Mouse (Mus musculus) R1 (cell line): ENCODE results near the gene Syt6.

Experiments used
- DNase-seq: peaks from one replicate; pipeline ENCODE4 v3.0.0-alpha.2; 2018; ENCODE audit warnings: low read depth, low spot score

Gene Syt6

GRCm38 (mm10) chr3:103575156-103575892 is at the start of gene Syt6:
Gene Syt6, plus strand, starts transcription at chr3:103575231.
- peak; percentile 27 for DNase-seq

DNA sequence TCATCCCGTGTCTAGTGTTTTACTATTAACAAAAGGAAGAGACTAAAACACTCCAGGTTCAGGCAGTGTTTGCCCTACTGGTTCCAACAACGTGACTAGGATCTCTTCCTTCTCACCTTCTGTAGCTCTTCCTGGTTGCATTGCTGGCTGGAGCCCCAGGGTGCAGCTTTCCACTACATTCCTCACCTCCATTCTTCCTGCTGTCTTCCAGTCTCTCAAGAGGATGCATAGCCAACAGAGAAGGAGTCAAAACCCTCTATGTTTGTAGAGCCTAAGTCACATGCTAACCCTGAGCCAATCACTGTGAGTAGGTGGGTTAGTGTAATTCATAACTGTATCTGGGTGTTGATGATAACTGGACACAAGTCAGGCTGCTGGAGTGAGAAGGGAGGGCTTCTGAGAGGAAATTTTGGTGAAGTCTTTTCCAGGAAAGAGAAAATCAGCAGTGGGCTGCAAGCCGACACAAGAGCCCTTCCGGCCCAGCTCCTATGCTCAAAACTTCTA is 48.8 kb upstream of the Syt6 start:
- peak; percentile 88 for DNase-seq

GRCm38 (mm10) chr3:103526864-103527263 is 48.2 kb upstream of the Syt6 start:
- DNase-seq: peak; percentile 85

DNA sequence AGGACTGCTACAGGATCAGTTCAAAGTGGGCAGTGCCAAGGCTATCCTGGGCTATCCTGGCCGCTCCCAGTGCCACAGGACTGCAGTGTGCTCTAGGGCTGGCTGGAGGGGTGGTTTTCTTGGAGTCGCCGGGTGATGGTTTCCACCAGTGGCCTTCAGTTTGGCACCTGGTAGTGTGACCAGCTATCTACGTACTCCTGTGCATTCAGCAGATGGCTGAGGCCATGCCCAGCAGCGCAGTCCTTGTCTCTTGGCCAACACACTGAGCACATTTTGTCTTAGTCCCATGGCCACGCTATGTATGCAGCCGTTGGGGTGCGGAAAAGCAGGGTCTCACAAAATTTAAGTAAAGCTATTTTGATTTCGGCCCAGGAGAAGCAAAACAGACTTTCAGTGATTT is 41.0 kb upstream of the Syt6 start:
- no peak for DNase-seq

- no peak for DNase-seq
These were observed 39.8 kb upstream of the Syt6 start for GRCm38 (mm10) chr3:103535207-103535606.

DNA sequence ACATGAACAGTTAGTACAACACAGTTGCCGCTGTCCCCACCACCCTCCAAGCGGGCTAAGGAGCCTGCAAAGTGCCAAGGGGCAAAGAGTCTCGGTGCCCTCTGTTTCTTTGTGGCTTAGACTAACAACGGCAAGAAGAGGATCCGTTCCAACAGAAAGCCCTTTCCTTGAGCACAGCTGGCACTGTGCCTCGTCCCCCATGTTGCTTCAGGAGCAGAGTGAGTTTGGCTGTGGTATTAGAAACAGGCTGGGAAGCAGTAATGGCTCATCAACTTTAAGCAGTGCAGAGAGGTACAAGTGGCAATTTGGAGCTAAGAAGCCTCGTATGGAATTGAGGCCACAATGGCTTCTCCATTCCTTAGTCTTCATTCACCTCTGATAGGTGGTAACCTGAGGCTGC is 35.9 kb upstream of the Syt6 start:
- DNase-seq: no peak

DNA sequence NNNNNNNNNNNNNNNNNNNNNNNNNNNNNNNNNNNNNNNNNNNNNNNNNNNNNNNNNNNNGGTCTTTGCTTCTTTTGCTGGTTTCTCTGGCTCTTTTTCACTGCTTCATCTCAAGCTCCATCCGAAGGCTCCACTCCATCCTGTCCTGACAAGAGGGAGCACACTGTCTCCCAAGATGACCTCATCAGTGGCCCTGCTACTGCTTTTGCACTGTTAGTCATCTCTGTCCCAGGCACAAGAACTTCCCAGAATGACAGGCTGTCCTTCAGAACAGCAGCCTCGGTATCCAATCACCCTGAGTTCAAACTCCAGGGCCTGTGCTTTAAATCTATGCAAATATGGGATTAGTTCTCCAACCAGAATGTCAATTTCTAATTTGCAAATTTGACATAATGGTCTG is 28.9 kb upstream of the Syt6 start:
- no peak for DNase-seq

DNA sequence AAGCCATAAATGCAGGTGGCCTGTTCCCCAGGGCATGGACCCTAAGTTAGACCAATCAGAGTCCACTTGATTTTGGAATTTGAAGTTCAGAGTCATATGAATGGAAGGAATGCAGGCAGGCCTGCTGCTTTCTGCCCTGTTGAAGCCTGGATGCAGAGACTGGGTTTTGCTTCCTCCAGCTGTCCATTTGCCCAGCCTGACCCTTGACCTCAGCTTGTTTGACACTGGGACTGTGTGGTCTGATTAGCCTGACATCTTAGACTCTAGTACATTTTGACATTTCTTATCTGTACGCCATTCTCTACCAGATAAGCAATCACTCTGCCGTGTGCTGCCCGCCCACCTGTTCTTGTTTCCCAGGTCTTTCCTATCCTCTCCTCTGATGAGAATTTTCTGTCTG is 28.4 kb upstream of the Syt6 start:
- no peak for DNase-seq

GRCm38 (mm10) chr3:103550236-103550635 is 24.8 kb upstream of the Syt6 start:
- DNase-seq: no peak

DNA sequence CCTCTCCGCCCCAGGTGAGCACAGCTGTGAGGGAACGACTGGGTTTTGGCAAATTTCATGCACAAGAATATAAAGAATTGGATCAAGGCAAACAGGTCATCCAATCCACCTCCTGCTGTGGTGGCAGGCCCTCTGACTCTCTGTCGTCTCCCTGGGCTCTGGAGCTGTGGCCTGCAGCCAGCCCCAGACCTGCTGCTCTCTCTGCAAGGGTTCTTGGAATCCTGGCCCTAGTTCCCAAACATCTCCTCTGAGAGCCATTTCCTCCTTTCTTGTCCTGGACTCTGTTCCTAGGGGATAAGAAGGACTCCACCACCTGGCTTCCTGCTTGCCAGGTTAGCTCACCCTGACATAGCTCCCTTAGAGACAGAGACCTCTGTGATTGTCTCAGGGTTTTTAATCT is 7.8 kb upstream of the Syt6 start:
- no peak for DNase-seq

GRCm38 (mm10) chr3:103572526-103572925 is 2.5 kb upstream of the Syt6 start:
- DNase-seq: no peak

- peak; percentile 69 for DNase-seq
These were observed 1.8 kb upstream of the Syt6 start for GRCm38 (mm10) chr3:103573106-103573790.

GRCm38 (mm10) chr3:103573791-103574166 is 1.3 kb upstream of the Syt6 start:
- DNase-seq: peak; percentile 93

DNA sequence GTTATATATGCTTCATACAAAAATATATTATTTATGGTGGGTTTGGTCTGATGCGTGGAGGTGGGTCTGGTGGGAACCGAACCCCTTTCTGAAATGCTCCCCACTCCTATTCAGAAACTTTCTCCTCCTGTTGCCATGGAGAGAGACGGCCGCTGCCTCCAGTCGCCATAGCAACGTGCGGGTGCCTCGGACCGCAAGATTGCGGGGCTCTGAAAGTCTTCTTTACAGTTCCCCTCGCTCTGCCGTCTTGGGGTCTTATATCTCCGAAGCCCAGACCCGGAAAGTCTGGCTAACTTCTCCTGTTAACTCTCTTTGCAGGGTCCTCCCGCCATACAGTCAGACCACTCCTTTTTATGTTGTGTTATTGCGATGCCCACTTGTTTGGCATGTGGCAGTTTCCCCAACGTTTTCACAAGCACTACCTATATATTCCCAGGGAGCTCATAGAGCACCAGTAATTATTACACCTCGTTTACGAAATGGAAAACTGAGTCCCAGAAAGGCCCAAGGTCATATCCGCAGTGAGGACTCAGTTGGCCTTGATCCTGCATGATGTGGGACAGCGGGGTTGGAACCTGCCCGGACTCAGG is 370 bp upstream of the Syt6 start:
- DNase-seq: peak; percentile 58

GRCm38 (mm10) chr3:103575893-103576641 is 1.0 kb downstream of the Syt6 start:
- DNase-seq: peak; percentile 23

GRCm38 (mm10) chr3:103587136-103587535 is 12.1 kb downstream of the Syt6 start:
- no peak for DNase-seq

GRCm38 (mm10) chr3:103587672-103588071 is 12.6 kb downstream of the Syt6 start:
- DNase-seq: no peak

GRCm38 (mm10) chr3:103589636-103590035 is 14.6 kb downstream of the Syt6 start:
- no peak for DNase-seq

- DNase-seq: no peak
These were observed 17.6 kb downstream of the Syt6 start for GRCm38 (mm10) chr3:103592636-103593035.

DNA sequence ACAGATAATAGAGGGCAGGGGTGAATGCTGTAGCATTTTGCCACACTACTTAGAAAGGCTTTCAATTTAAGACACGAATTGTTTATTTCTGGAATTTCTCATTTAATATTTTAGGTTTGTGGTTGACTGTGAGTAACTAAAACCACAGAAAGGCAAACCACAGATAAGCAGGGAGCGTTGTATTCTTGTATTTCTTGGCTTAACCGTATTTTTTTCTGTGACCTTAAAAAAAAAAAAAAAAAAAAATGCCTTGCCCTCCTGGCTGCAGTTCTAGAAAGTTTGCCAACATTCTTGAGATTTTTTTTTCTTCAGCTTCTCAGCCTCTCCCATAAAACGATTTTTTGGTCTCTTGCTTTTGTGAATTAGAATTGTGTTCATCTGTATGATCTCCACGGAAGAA is 18.6 kb downstream of the Syt6 start:
- DNase-seq: no peak

DNA sequence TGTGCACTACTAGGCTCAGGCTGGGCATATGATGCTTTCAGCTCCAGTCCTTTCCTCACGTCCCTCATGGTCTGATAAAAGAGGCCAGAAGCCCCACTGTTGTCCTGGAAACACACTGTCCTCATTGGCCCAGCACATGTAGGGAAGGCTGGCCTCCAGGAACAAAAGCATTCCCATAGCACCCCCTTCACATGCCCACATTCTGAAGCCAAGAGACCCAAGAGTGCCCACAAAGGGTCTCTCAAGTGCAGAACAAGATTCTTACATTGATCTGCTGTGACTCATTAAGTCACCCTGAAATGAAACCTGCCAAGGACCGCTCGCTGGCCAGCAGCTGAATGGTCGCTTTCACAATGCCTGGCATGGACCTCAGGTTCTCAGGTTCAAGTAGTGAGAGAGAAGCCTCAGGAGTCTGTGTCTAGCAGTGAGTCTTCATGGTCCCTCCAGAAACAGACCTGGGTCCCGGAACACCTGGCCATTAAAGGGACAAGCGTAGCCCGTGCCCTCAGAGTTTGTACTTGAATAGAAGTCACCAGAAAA is 20.3 kb downstream of the Syt6 start:
- no peak for DNase-seq

- DNase-seq: no peak
These were observed 22.6 kb downstream of the Syt6 start for GRCm38 (mm10) chr3:103597586-103597985.
